Mouse (Mus musculus): ENCODE measurements around the gene Crocc.

Gene Crocc

GRCm38 (mm10) chr4:140986711-140987395 is 73.5 kb downstream of the Crocc start, which contains the start of gene Atp13a2:
Gene Atp13a2, plus strand, starts transcription at chr4:140986873.
- peak; percentile 85 to 87 for DNase-seq (ENCODE audit: low spot score in 2 of 2)

- DNase-seq (ENCODE audit: low spot score in 2 of 2) = no peak
These were observed 74.2 kb downstream of the Crocc start for GRCm38 (mm10) chr4:140986024-140986710.

- DNase-seq (ENCODE audit: low spot score in 2 of 2) = no peak
These were observed 75.8 kb downstream of the Crocc start for GRCm38 (mm10) chr4:140984544-140984943.

- peak; percentile 88 to 89 for DNase-seq (ENCODE audit: low spot score in 2 of 2)
These were observed 76.9 kb downstream of the Crocc start for GRCm38 (mm10) chr4:140983442-140983841.

GRCm38 (mm10) chr4:140982808-140983207 is 77.5 kb downstream of the Crocc start:
- no peak for DNase-seq (ENCODE audit: low spot score in 2 of 2)

GRCm38 (mm10) chr4:140981605-140982004 is 78.7 kb downstream of the Crocc start:
- DNase-seq (ENCODE audit: low spot score in 2 of 2) = no peak

- no peak for DNase-seq (ENCODE audit: low spot score in 2 of 2)
These were observed 82.3 kb downstream of the Crocc start for GRCm38 (mm10) chr4:140977886-140978692.

- no peak for DNase-seq (ENCODE audit: low spot score in 2 of 2)
These were observed 83.1 kb downstream of the Crocc start for GRCm38 (mm10) chr4:140977278-140977677.

GRCm38 (mm10) chr4:140975356-140975755 is 85.0 kb downstream of the Crocc start:
- DNase-seq (ENCODE audit: low spot score in 2 of 2) = no peak

GRCm38 (mm10) chr4:140974408-140974807 is 85.9 kb downstream of the Crocc start:
- no peak for DNase-seq (ENCODE audit: low spot score in 2 of 2)

GRCm38 (mm10) chr4:140971691-140972090 is 88.7 kb downstream of the Crocc start:
- no peak for DNase-seq (ENCODE audit: low spot score in 2 of 2)

GRCm38 (mm10) chr4:140967386-140968159 is 92.8 kb downstream of the Crocc start:
- DNase-seq (ENCODE audit: low spot score in 2 of 2) = no peak
